Mouse (Mus musculus): Measurements from ENCODE around the gene Sntb2.

The Sntb2 gene

GRCm38 (mm10) chr8:107062613-107063012 lies 127.1 kb downstream of the Sntb2 start:
- Histone ChIP-seq H3K36me3 (ENCODE audit: insufficient read depth, low read length) (peaks cover 31% of the 10 kb centered on the region), H3K4me3 (replicated peaks; ENCODE audit: low read length) (no peak overlapping the region), H3K9me3 (ENCODE audit: low read length) (no peaks in the 10 kb centered on the region), H3K4me1 (replicated peaks; ENCODE audit: low read depth, low read length) (peaks cover 59% of the 10 kb centered on the region), H3K27me3 (ENCODE audit: insufficient read depth, low read length) (no peaks in the 10 kb centered on the region)
- TF ChIP-seq NANOG (IDR thresholded peaks at IDR 0.05; ENCODE audit: borderline replicate concordance, low read length), result no peak
- TF ChIP-seq POU5F1 (IDR thresholded peaks at IDR 0.05; ENCODE audit: borderline replicate concordance, low read length), result no peak
- TF ChIP-seq CTCF (conservative IDR thresholded peaks at IDR 0.05; ENCODE audit: low read length), result no peak

- H3K9me3 ChIP-seq (ENCODE audit: low read length), result no peaks in the 10 kb centered on the region
- no peak for TF ChIP-seq POU5F1 (IDR thresholded peaks at IDR 0.05; ENCODE audit: borderline replicate concordance, low read length)
- TF ChIP-seq NANOG (IDR thresholded peaks at IDR 0.05; ENCODE audit: borderline replicate concordance, low read length), result no peak
- TF ChIP-seq CTCF (conservative IDR thresholded peaks at IDR 0.05; ENCODE audit: low read length), result no peak
- H3K27me3 ChIP-seq (ENCODE audit: insufficient read depth, low read length), result no peaks in the 10 kb centered on the region
- peaks cover 62% of the 10 kb centered on the region for H3K4me1 ChIP-seq (replicated peaks; ENCODE audit: low read depth, low read length)
- H3K4me3 ChIP-seq (replicated peaks; ENCODE audit: low read length), result peak within 1 kb of the TSS; percentile 32
- H3K36me3 ChIP-seq (ENCODE audit: insufficient read depth, low read length), result peaks cover 3% of the 10 kb centered on the region; the same call in 1 of the 2 replicates
These were observed 130.3 kb downstream of the Sntb2 start, which contains the start of gene Tmed6 for GRCm38 (mm10) chr8:107065511-107066496. Tmed6 (minus strand) TSS chr8:107065644.
